Mouse (Mus musculus): ENCODE results near the gene Ctsf. TPM values are rescaled to one million over a fixed set of nuclear protein-coding genes. Genes with fewer than 3 reads are reported as not detected.
A peak's percentile ranks its signal among the peaks of the same experiment; 100 is the strongest.

Ctsf gene
- polyA plus RNA-seq, 1 experiment from 2014 or later, result 90.1 TPM

DNA sequence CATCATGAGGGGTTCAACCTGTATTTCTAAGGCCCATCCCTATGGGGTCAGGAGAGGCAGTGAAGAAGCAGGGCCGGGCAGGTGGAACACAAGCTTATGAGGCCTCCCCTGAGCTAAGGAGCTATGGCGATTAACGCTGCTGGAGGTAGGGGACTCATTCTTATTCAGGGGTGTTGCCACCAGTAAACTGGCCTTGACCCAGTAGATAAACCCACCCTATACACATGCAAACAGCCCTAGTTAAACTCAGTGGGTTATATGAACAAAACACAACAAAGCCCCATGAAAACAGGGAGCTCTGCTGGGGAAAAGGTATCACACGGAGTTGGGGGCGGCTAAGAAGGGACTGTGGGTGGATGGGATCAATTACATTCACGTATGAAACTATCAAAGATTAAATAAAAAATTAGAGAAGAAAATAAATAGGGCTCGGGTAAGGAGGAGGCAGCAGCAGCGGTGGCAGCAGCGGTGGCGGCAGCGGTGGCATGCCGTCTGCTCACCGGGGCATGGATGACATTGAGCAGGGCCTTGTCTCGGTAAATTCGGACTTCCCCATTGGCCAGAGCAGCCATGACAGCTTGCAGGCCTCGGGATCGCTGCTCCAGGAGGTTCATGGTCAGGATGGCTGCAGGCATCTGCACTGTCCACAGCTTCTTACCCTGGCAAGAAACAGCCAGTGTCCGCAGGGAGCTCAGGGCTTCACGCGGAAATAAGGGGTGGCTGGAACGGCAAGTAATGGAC, 42.0 kb downstream of the Ctsf start:
- no peaks in the 10 kb centered on the region for H3K9me3 ChIP-seq (ENCODE audit: control insufficient read depth, low read length)
- H3K4me3 ChIP-seq (ENCODE audit: low read length), result no peak overlapping the region
- no peak overlapping the region for H3K27ac ChIP-seq (ENCODE audit: low read depth, low read length)
- H3K4me1 ChIP-seq (ENCODE audit: control insufficient read depth, insufficient read depth, low read depth, low read length), result no peaks in the 10 kb centered on the region
- no peaks in the 10 kb centered on the region for H3K27me3 ChIP-seq (replicated peaks; ENCODE audit: control insufficient read depth, insufficient read depth, low read length)
- H3K9ac ChIP-seq (ENCODE audit: low read depth, low read length), result no peak overlapping the region
- no peak overlapping the region for H3K4me2 ChIP-seq (ENCODE audit: low read length)
- no peak for ATAC-seq
- H3K36me3 ChIP-seq (ENCODE audit: control insufficient read depth, insufficient read depth, low read length), result peaks cover 12% of the 10 kb centered on the region
- 56% methylated on average over 21 of the region's 21 CpGs for whole genome bisulfite sequencing

- WGBS, result 89% methylated on average over 9 of the region's 9 CpGs
These were observed 44.0 kb downstream of the Ctsf start for GRCm38 (mm10) chr19:4898972-4899371.

DNA sequence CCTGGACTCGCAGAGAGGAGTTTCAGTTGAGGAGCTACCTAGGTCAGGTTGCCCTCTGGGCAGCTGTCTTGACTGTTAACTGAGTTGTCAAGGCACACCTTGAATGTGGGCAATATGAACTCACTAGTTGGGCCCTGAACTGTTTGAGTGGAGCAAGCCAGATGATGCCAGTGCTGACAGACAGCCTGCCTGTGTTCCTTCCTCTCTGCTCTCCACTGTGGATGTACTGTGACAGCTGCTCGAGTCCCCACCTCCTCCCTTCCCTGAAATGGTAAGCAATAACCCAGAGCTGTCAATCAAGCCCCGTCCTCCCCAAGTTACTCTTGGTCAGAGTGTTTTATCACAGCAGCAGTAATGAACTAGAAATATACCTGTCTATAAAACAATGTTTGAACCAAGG, 45.0 kb downstream of the Ctsf start:
- Histone ChIP-seq H3K4me3 (ENCODE audit: low read length) (no peak overlapping the region), H3K9ac (ENCODE audit: low read depth, low read length) (no peak overlapping the region), H3K27ac (ENCODE audit: low read depth, low read length) (no peak overlapping the region), H3K9me3 (ENCODE audit: control insufficient read depth, low read length) (no peaks in the 10 kb centered on the region), H3K4me2 (ENCODE audit: low read length) (no peak overlapping the region), H3K27me3 (replicated peaks; ENCODE audit: control insufficient read depth, insufficient read depth, low read length) (no peaks in the 10 kb centered on the region), H3K4me1 (ENCODE audit: control insufficient read depth, insufficient read depth, low read depth, low read length) (no peaks in the 10 kb centered on the region), H3K36me3 (ENCODE audit: control insufficient read depth, insufficient read depth, low read length) (peaks cover 14% of the 10 kb centered on the region)
- ATAC-seq, result no peak
- 93% methylated on average over 3 of the region's 3 CpGs for WGBS

More at GRCm38 (mm10) chr19:4898972-4899371, 44.0 kb downstream of the Ctsf start:
- H3K9me3 ChIP-seq (ENCODE audit: control insufficient read depth, low read length), result no peaks in the 10 kb centered on the region
- H3K4me1 ChIP-seq (ENCODE audit: control insufficient read depth, insufficient read depth, low read depth, low read length), result no peaks in the 10 kb centered on the region
- H3K4me2 ChIP-seq (ENCODE audit: low read length), result no peak overlapping the region
- H3K4me3 ChIP-seq (ENCODE audit: low read length), result no peak overlapping the region
- H3K27ac ChIP-seq (ENCODE audit: low read depth, low read length), result no peak overlapping the region
- H3K36me3 ChIP-seq (ENCODE audit: control insufficient read depth, insufficient read depth, low read length), result peaks cover 14% of the 10 kb centered on the region
- H3K27me3 ChIP-seq (replicated peaks; ENCODE audit: control insufficient read depth, insufficient read depth, low read length), result no peaks in the 10 kb centered on the region
- no peak for ATAC-seq
- no peak overlapping the region for H3K9ac ChIP-seq (ENCODE audit: low read depth, low read length)

DNA sequence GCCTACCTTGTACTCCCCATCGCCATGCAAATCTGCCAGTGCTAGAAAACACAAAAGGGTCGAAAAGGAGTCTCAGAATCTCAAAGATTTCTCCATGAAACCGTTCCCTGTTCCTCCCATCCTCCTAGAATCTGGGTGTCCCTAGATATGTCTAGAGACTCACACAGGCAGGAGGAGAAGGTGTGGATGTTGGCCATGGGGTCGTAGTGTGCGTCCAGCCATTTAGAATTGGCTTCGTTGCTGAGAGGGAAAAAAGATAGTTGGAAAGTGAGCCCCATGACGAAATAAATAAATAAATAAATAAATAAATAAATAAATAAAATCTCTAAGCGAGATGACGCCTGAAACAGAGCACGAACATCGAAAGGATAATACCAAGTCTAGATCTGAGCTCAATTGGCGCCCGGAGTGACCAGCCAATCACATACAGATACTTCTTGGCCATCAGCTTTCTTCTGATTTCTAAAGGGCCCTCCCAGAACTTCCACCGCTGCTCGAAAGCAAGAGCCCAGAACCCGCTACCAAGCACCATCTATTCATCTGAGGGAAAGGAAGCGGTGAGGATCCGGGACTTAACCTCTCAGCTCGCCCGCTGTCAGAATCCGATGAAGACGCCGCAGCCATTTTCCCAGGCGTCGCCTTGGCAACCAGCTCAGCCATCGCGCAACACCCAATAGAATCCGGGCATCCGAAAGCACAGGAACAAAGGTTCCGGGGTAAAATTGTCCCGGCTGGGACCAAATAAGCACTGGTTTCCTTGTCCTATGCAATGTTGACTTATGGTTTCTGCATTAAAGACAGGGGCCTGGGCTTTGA, 51.3 kb downstream of the Ctsf start, which contains the start of gene Bbs1:
Gene Bbs1 (minus strand): TSS at position 650 of the 816 bp plus-strand sequence.
- peak within 1 kb of the TSS; percentile 63 for H3K4me3 ChIP-seq (ENCODE audit: low read length)
- H3K9ac ChIP-seq (ENCODE audit: low read depth, low read length), result peak within 1 kb of the TSS; percentile 70
- H3K27me3 ChIP-seq (replicated peaks; ENCODE audit: control insufficient read depth, insufficient read depth, low read length), result no peaks in the 10 kb centered on the region
- peaks cover 33% of the 10 kb centered on the region for H3K36me3 ChIP-seq (ENCODE audit: control insufficient read depth, insufficient read depth, low read length)
- peak within 1 kb of the TSS; percentile 75 for H3K27ac ChIP-seq (ENCODE audit: low read depth, low read length)
- H3K9me3 ChIP-seq (ENCODE audit: control insufficient read depth, low read length), result no peaks in the 10 kb centered on the region
- H3K4me2 ChIP-seq (ENCODE audit: low read length), result peak within 1 kb of the TSS; percentile 87
- H3K4me1 ChIP-seq (ENCODE audit: control insufficient read depth, insufficient read depth, low read depth, low read length), result peaks cover 7% of the 10 kb centered on the region
- WGBS, result 7% methylated on average over 31 of the region's 31 CpGs
- ATAC-seq, result peak; percentile 85

DNA sequence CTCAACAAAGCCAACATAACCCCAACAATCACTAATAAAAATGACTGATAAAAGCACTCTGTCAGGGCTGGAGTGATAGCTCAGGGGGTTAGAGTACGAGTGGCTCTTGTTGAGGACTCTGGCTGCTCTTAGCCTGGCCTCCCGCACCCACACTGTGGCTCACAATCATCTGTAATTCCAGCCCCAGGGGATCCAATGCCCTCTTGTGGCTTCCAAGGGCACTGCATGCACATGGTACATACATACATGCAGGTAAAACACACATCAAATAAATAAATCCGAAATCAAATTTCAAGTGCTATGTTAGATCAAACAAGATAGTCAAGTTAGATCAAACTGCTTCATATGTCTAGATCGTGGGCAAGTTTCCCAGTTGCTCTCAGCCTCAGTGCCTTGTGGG, 53.2 kb downstream of the Ctsf start:
- Histone ChIP-seq H3K4me3 (ENCODE audit: low read length) (no peak overlapping the region), H3K27ac (ENCODE audit: low read depth, low read length) (no peak overlapping the region), H3K9me3 (ENCODE audit: control insufficient read depth, low read length) (no peaks in the 10 kb centered on the region), H3K36me3 (ENCODE audit: control insufficient read depth, insufficient read depth, low read length) (peaks cover 39% of the 10 kb centered on the region), H3K4me1 (ENCODE audit: control insufficient read depth, insufficient read depth, low read depth, low read length) (peaks cover 7% of the 10 kb centered on the region), H3K27me3 (replicated peaks; ENCODE audit: control insufficient read depth, insufficient read depth, low read length) (no peaks in the 10 kb centered on the region), H3K9ac (ENCODE audit: low read depth, low read length) (no peak overlapping the region), H3K4me2 (ENCODE audit: low read length) (no peak overlapping the region)
- no peak for ATAC-seq
- WGBS, result 77% methylated on average over 4 of the region's 4 CpGs

DNA sequence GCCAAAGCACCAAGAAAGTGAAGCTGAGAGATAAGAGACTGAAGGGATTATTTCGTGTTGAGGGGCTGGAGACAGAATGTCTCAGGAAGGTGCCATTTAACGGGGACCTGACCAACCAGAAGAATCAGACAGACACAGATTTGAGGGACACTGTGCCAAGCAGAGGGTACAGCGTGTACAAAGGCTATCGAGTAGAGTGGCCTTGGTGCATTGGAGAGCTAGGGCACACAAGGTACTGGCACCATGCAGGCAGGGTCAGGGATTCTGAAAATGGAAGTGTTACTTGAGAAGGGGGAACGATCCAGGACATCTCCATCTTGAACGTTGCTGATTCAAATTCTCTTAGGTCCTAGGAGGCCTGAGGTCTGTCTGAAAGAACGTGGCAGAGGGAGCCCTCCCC, 54.4 kb downstream of the Ctsf start:
- Histone ChIP-seq H3K9ac (ENCODE audit: low read depth, low read length) (no peak overlapping the region), H3K27me3 (replicated peaks; ENCODE audit: control insufficient read depth, insufficient read depth, low read length) (no peaks in the 10 kb centered on the region), H3K4me3 (ENCODE audit: low read length) (no peak overlapping the region), H3K36me3 (ENCODE audit: control insufficient read depth, insufficient read depth, low read length) (peaks cover 43% of the 10 kb centered on the region), H3K4me1 (ENCODE audit: control insufficient read depth, insufficient read depth, low read depth, low read length) (peaks cover 7% of the 10 kb centered on the region), H3K27ac (ENCODE audit: low read depth, low read length) (no peak overlapping the region), H3K9me3 (ENCODE audit: control insufficient read depth, low read length) (no peaks in the 10 kb centered on the region), H3K4me2 (ENCODE audit: low read length) (no peak overlapping the region)
- WGBS, result 93% methylated on average over 7 of the region's 7 CpGs
- no peak for ATAC-seq

Other genes with a start within 250 kb of the Ctsf start
- gene Lrfn4, start 239.5 kb upstream of the Ctsf start, polyA plus RNA-seq (2015; fragmentation: Nextera tagmentation; extraction: Ambion mirVana), result 8.0 and 10.5 TPM in 2 replicates
- gene Rce1, start 229.5 kb upstream of the Ctsf start, polyA plus RNA-seq (2015; fragmentation: Nextera tagmentation; extraction: Ambion mirVana), result 51.8 and 54.8 TPM in 2 replicates
- 5.2 and 6.7 TPM in 2 replicates for gene Gm960, start 156.5 kb upstream of the Ctsf start, polyA plus RNA-seq (2015; fragmentation: Nextera tagmentation; extraction: Ambion mirVana)
- gene Sptbn2, start 144.0 kb upstream of the Ctsf start, polyA plus RNA-seq (2015; fragmentation: Nextera tagmentation; extraction: Ambion mirVana), result 21.7 and 31.4 TPM in 2 replicates
- 124 and 127 TPM in 2 replicates for gene Rbm4b, start 98.6 kb upstream of the Ctsf start, polyA plus RNA-seq (2015; fragmentation: Nextera tagmentation; extraction: Ambion mirVana)
- 67.2 and 73.6 TPM in 2 replicates for gene Rbm4, start 61.2 kb upstream of the Ctsf start, polyA plus RNA-seq (2015; fragmentation: Nextera tagmentation; extraction: Ambion mirVana)
- 21.3 and 24.2 TPM in 2 replicates for gene Gm21992, start 43.5 kb upstream of the Ctsf start, polyA plus RNA-seq (2015; fragmentation: Nextera tagmentation; extraction: Ambion mirVana)
- gene Rbm14, start 43.5 kb upstream of the Ctsf start, polyA plus RNA-seq (2015; fragmentation: Nextera tagmentation; extraction: Ambion mirVana), result 59.5 and 65.0 TPM in 2 replicates
- 38.4 and 43.0 TPM in 2 replicates for gene Ccs, start 15.8 kb upstream of the Ctsf start, polyA plus RNA-seq (2015; fragmentation: Nextera tagmentation; extraction: Ambion mirVana)
- 0.57 and 0.74 TPM in 2 replicates for gene Ccdc87, start 15.8 kb upstream of the Ctsf start, polyA plus RNA-seq (2015; fragmentation: Nextera tagmentation; extraction: Ambion mirVana)
- gene Actn3, start 22.8 kb downstream of the Ctsf start, polyA plus RNA-seq (2015; fragmentation: Nextera tagmentation; extraction: Ambion mirVana), result 2.7 and 3.5 TPM in 2 replicates
- 22.5 and 23.4 TPM in 2 replicates for gene Zdhhc24, start 23.5 kb downstream of the Ctsf start, polyA plus RNA-seq (2015; fragmentation: Nextera tagmentation; extraction: Ambion mirVana)
- gene Bbs1, start 51.5 kb downstream of the Ctsf start, polyA plus RNA-seq (2015; fragmentation: Nextera tagmentation; extraction: Ambion mirVana), result 8.1 and 8.8 TPM in 2 replicates
- 102 and 115 TPM in 2 replicates for gene Dpp3, start 73.2 kb downstream of the Ctsf start, polyA plus RNA-seq (2015; fragmentation: Nextera tagmentation; extraction: Ambion mirVana)
- gene Peli3, start 88.0 kb downstream of the Ctsf start, polyA plus RNA-seq (2015; fragmentation: Nextera tagmentation; extraction: Ambion mirVana), result 13.5 and 14.6 TPM in 2 replicates
- 91.6 and 106 TPM in 2 replicates for gene Mrpl11, start 107.0 kb downstream of the Ctsf start, polyA plus RNA-seq (2015; fragmentation: Nextera tagmentation; extraction: Ambion mirVana)
- 0.41 and 0.47 TPM in 2 replicates for gene Npas4, start 135.2 kb downstream of the Ctsf start, polyA plus RNA-seq (2015; fragmentation: Nextera tagmentation; extraction: Ambion mirVana)
- 15.0 and 16.6 TPM in 2 replicates for gene Slc29a2, start 168.7 kb downstream of the Ctsf start, polyA plus RNA-seq (2015; fragmentation: Nextera tagmentation; extraction: Ambion mirVana)
- gene B4gat1, start 183.7 kb downstream of the Ctsf start, polyA plus RNA-seq (2015; fragmentation: Nextera tagmentation; extraction: Ambion mirVana), result 116 and 133 TPM in 2 replicates
- gene AC124502.3, start 183.8 kb downstream of the Ctsf start, polyA plus RNA-seq (2015; fragmentation: Nextera tagmentation; extraction: Ambion mirVana), result 2.4 and 3.1 TPM in 2 replicates
- 25.6 and 26.6 TPM in 2 replicates for gene Brms1, start 186.2 kb downstream of the Ctsf start, polyA plus RNA-seq (2015; fragmentation: Nextera tagmentation; extraction: Ambion mirVana)
- gene Rin1, start 195.4 kb downstream of the Ctsf start, polyA plus RNA-seq (2015; fragmentation: Nextera tagmentation; extraction: Ambion mirVana), result 0.64 and 0.72 TPM in 2 replicates
- gene Cd248, start 212.9 kb downstream of the Ctsf start, polyA plus RNA-seq (2015; fragmentation: Nextera tagmentation; extraction: Ambion mirVana), result 14.5 and 25.2 TPM in 2 replicates
- gene Tmem151a, start 230.4 kb downstream of the Ctsf start, polyA plus RNA-seq (2015; fragmentation: Nextera tagmentation; extraction: Ambion mirVana), result 38.5 and 49.0 TPM in 2 replicates
- 60.7 and 65.8 TPM in 2 replicates for gene Yif1a, start 233.4 kb downstream of the Ctsf start, polyA plus RNA-seq (2015; fragmentation: Nextera tagmentation; extraction: Ambion mirVana)
- 361 and 364 TPM in 2 replicates for gene Cnih2, start 243.4 kb downstream of the Ctsf start, polyA plus RNA-seq (2015; fragmentation: Nextera tagmentation; extraction: Ambion mirVana)